Comparison of ENCODE assay signal across 11 mouse cellular contexts in genomic region chr5:48737640-48738039, GRCm38 (mm10).
A peak's percentile ranks its signal among the peaks of the same experiment; 100 is the strongest.
DNase-seq lines count a peak whose midpoint lies in the region; ATAC-seq and TF ChIP-seq lines count a peak whose summit lies in the region.
"Had no signal": no experiment of that assay in that cellular context is flagged by ENCODE, and none has a peak within 500 bp of the region (broad histone marks: within the 10 kb centered on the region; RNA-seq: fewer than 3 reads in every experiment).

No protein-coding gene starts in this region.

- H3K4me2 ChIP-seq in kidney, postnatal 0 days (ENCODE audit: low read length): no peak overlapping the region
- no peak overlapping the region for H3K4me2 ChIP-seq in intestine, embryonic 16.5 days (ENCODE audit: low read depth, low read length)
- H3K4me2 ChIP-seq: hindbrain, embryonic 15.5 days; limb, embryonic 13.5 days had no signal

- no peaks in the 10 kb centered on the region for H3K36me3 ChIP-seq in kidney, postnatal 0 days (ENCODE audit: insufficient read depth, low read length)
- no peaks in the 10 kb centered on the region for H3K36me3 ChIP-seq in intestine, embryonic 16.5 days (ENCODE audit: control insufficient read depth, insufficient read depth, low read length)
- H3K36me3 ChIP-seq: hindbrain, embryonic 15.5 days; limb, embryonic 13.5 days had no signal

- no peaks in the 10 kb centered on the region for H3K4me1 ChIP-seq in kidney, postnatal 0 days (replicated peaks; ENCODE audit: insufficient read depth, low read length)
- no peaks in the 10 kb centered on the region for H3K4me1 ChIP-seq in intestine, embryonic 16.5 days (ENCODE audit: control insufficient read depth, insufficient read depth, low read length)
- H3K4me1 ChIP-seq: hindbrain, embryonic 15.5 days; limb, embryonic 13.5 days had no signal

- WGBS in kidney, postnatal 0 days: 55% methylated on average over 2 of the region's 2 CpGs
- 64% methylated on average over 2 of the region's 2 CpGs for WGBS in intestine, embryonic 16.5 days

- no peak for ATAC-seq in kidney, postnatal 0 days (replicated peaks; ENCODE audit: low FRiP score, low read depth)
- 0 out of 2 replicates have a peak, but pooled peaks have one; percentile 62 for ATAC-seq in intestine, embryonic 16.5 days

- no peaks in the 10 kb centered on the region for H3K9me3 ChIP-seq in kidney, postnatal 0 days (replicated peaks; ENCODE audit: low read length)
- H3K9me3 ChIP-seq in intestine, embryonic 16.5 days (ENCODE audit: control insufficient read depth, low read length): no peaks in the 10 kb centered on the region
- H3K9me3 ChIP-seq: hindbrain, embryonic 15.5 days; limb, embryonic 13.5 days had no signal

- no peak overlapping the region for H3K4me3 ChIP-seq in kidney, postnatal 0 days (replicated peaks; ENCODE audit: low read depth, low read length)
- no peak overlapping the region for H3K4me3 ChIP-seq in intestine, embryonic 16.5 days (ENCODE audit: low read length)
- H3K4me3 ChIP-seq: hindbrain, embryonic 15.5 days; limb, embryonic 13.5 days had no signal

- peak; percentile 55; the same call in 1 of the 2 replicates for TF ChIP-seq CTCF in kidney, postnatal 0 days (IDR thresholded peaks at IDR 0.05; ENCODE audit: low read depth)

- no peak overlapping the region for H3K9ac ChIP-seq in kidney, postnatal 0 days (ENCODE audit: low read depth, low read length)
- H3K9ac ChIP-seq in intestine, embryonic 16.5 days (ENCODE audit: low read depth, low read length): no peak overlapping the region
- H3K9ac ChIP-seq: hindbrain, embryonic 15.5 days; limb, embryonic 13.5 days had no signal

- no peak overlapping the region for H3K27ac ChIP-seq in kidney, postnatal 0 days
- H3K27ac ChIP-seq in intestine, embryonic 16.5 days (ENCODE audit: low read length): no peak overlapping the region
- H3K27ac ChIP-seq: hindbrain, embryonic 15.5 days; limb, embryonic 13.5 days had no signal

- peak; percentile 25 to 32 for DNase-seq in cerebellum, postnatal 14 days
- no peak for DNase-seq in cerebellum, adult 11 months
- peak; percentile 13 for DNase-seq in kidney, postnatal 0 days (ENCODE audit: low spot score)
- no peak for DNase-seq in kidney, adult 8-10 months
- DNase-seq in ES-CJ7 (ENCODE audit: low read depth, low spot score): peak; percentile 4
- no peak for DNase-seq in urinary bladder, postnatal 36 days (ENCODE audit: low spot score in 2 of 2)
- DNase-seq in layer of hippocampus, postnatal 10 days (ENCODE audit: low spot score in 2 of 2): no peak
- DNase-seq: gastrocnemius, postnatal 36 days had no signal

- no peaks in the 10 kb centered on the region for H3K27me3 ChIP-seq in kidney, postnatal 0 days (ENCODE audit: insufficient read depth, low read length)
- H3K27me3 ChIP-seq in intestine, embryonic 16.5 days (replicated peaks; ENCODE audit: control insufficient read depth, insufficient read depth, low read length): no peaks in the 10 kb centered on the region
- H3K27me3 ChIP-seq: hindbrain, embryonic 15.5 days; limb, embryonic 13.5 days had no signal

Comparison
In these comparisons a context has a peak if more than half of its experiments do, and no peak if none do; other contexts are left out.
1. DNase-seq: peak in cerebellum, postnatal 14 days (2 of 2), kidney, postnatal 0 days (single experiment) and ES-CJ7 (single experiment); none in cerebellum, adult 11 months (single experiment), kidney, adult 8-10 months (0 of 2), urinary bladder, postnatal 36 days (0 of 2) and layer of hippocampus, postnatal 10 days (0 of 2).